Mouse (Mus musculus): ENCODE measurements at regions not wholly inside any gene's neighbourhood (a gene's known extent, or its start where the extent isn't known, plus 50 kb on each side); places are given as distances from the start of the nearest gene placed in this dataset.

DNA sequence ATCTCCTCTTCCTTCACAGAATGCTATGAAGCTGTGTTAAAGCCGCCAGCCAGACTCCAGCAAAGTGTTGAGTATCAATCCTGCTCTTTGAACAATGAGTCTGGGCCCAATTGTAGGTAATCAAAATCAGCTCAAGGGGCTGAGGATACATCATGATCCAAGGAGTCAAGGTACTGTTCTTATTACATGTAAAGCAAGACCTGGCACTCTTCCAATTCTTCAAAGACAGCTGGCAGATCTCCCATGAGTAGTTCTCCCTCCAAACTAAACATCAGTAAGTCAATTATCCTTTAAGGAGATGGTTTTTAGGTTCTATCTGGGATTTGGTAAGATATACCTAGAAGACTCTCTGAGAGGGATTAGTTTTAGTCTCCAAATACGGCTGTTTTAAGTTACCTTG is 76.5 kb upstream of the Pard3b start:
- no peak for DNase-seq (ENCODE audit: low read depth, low spot score)

DNA sequence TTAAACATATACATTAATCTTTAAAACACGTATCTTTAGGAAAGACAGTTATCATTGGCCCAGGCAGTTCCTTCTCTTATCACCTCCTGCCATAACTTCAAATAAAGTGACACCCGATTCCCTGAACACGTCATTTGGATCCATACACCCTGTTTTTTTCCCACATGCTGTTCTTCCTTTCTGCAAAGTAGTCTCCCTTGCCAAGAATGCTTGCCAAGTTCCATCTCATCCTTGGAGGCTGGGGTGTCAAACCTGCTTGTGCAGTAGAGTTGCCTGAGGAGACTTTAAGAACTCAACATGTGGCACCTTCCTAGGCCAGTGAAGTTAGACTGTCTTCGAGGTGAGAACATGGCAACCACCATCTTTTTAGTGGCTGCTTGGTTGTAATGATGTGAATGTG is 73.2 kb upstream of the Pard3b start:
- peak; percentile 39 for DNase-seq (ENCODE audit: low read depth, low spot score)

DNA sequence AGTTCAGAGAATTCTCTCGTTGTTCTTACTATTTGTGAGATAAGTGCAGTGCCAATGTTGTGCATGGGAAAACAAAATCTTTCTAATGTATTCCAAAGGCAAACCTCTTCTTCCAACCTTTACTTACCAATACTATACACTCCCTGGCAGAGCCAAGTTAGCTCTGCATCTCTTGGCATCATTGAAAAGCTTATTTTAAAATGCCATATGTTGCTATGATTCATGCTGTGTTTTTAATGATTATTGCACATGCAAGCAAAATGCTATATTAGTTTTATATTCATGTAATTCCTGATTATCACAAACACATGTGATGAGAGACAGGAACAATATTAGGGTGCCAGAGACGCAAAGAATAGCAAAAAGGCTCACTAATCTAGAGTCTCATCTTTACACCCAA is 64.3 kb upstream of the Pard3b start:
- DNase-seq (ENCODE audit: low read depth, low spot score), result no peak

DNA sequence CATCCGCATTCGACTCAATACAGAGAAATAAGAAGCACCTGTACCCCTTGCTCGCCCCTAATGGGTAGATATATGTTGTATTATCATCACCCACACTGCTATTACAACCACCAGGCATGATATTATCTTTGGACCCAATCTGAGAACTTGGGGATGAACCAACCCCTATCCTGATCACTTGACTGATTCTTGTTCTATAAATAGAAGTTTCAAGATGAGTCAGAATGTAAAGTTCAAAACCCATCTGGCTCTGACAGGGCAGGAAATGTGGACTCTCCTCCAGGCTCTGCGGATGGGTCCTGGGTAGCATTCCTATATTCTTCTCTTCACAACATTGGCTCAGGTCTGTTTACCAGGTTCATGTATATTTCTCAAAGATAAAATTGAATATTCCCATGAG is 61.9 kb upstream of the Pard3b start:
- no peak for DNase-seq (ENCODE audit: low read depth, low spot score)

DNA sequence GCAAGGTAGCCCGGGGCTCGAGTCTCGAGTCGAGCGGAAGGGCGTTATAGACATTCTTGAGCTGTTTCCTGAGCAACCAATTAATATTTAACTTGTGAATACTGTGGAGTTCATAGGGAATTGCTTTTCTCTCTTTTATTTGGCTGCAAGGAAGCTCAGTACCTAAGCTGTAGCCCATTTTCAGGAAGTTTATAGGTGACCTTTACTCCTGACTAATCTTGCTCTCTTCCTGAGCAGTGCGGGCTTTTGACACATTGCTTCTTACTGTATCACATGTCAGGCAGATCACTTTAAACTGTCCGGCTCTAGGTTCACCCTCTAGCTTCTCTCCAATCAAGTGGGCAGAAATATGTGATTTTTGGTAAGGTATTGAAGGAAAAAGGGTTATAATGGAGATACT is 51.4 kb upstream of the Pard3b start:
- no peak for DNase-seq (ENCODE audit: low read depth, low spot score)
